Mouse (Mus musculus) lung, postnatal 0 days (tissue): ENCODE data around the gene Adam19. TPM values are rescaled to one million over a fixed set of nuclear protein-coding genes. Genes with fewer than 3 reads are reported as not detected.
A peak's percentile ranks its signal among the peaks of the same experiment; 100 is the strongest.

Source experiments
- ATAC-seq: fragments of 200-750 bp; cut with Nextera tagmentation; 2 replicates; pipeline ENCODE4 v1.8.0; 2017; ENCODE audit warnings: moderate library complexity
- DNase-seq: peaks from one replicate; pipeline ENCODE4 v3.0.0-alpha.2; 2016; ENCODE audit warnings: low spot score
- H3K27ac ChIP-seq: fragments of 300-500 bp; sonication (generic); 2 replicates; pipeline ENCODE4 v1.5.1; 2014; ENCODE audit warnings: antibody characterized with exemption, mild to moderate bottlenecking, low read length, mixed read lengths
- H3K27me3 ChIP-seq: fragments of 300-500 bp; sonication (generic); replicated peaks from 2 replicates; pipeline ENCODE4 v1.6.1; 2014; ENCODE audit warnings: low read length, mixed read lengths; ENCODE audit not compliant: insufficient read depth
- H3K36me3 ChIP-seq: fragments of 300-500 bp; sonication (generic); 2 replicates; pipeline ENCODE4 v1.6.1; 2014; ENCODE audit warnings: low read length, mixed read lengths; ENCODE audit not compliant: insufficient read depth
- H3K4me1 ChIP-seq: fragments of 300-500 bp; sonication (generic); 2 replicates; pipeline ENCODE4 v1.6.1; 2014; ENCODE audit warnings: antibody characterized with exemption, low read depth, low read length, mixed read lengths; ENCODE audit not compliant: insufficient read depth
- H3K4me2 ChIP-seq: fragments of 300-500 bp; sonication (generic); replicated peaks from 2 replicates; pipeline ENCODE4 v1.6.1; 2014; ENCODE audit warnings: low read depth, mild to moderate bottlenecking, low read length, moderate library complexity, mixed read lengths
- H3K4me3 ChIP-seq: fragments of 300-500 bp; sonication (generic); 2 replicates; pipeline ENCODE4 v1.5.1; 2014; ENCODE audit warnings: low read depth, low read length
- H3K9ac ChIP-seq: fragments of 300-500 bp; sonication (generic); replicated peaks from 2 replicates; pipeline ENCODE4 v1.6.1; 2014; ENCODE audit warnings: low read depth, mild to moderate bottlenecking
- H3K9me3 ChIP-seq: fragments of 300-500 bp; sonication (generic); 2 replicates; pipeline ENCODE4 v1.6.1; 2016; ENCODE audit warnings: low read length, mixed read lengths
- CTCF ChIP-seq: IDR thresholded peaks from 2 replicates; pipeline ENCODE4 v1.5.1; 2016; ENCODE audit warnings: antibody characterized with exemption, mild to moderate bottlenecking
- EP300 ChIP-seq: IDR thresholded peaks from 2 replicates; pipeline ENCODE4 v1.6.1; 2016; ENCODE audit warnings: antibody characterized with exemption, mild to moderate bottlenecking, control low read depth
- WGBS: fragments of 180-500 bp; shearing (Covaris S2); extraction: QIAGEN DNeasy Blood & Tissue Kit; methylation state at CpG from one replicate; pipeline ENCODE4 v1.1.7; 2014; 5-methylcytosine and 5-hydroxymethylcytosine counted together
- polyA plus RNA-seq: library from polyadenylated mRNA; unstranded; fragments of >200 nt; fragmentation: Nextera tagmentation; extraction: Ambion mirVana; gene quantifications from 2 replicates; pipeline ENCODE4 v1.2.1, GENCODE M21; 2015

The Adam19 gene
- polyA plus RNA-seq, 1 experiment from 2014 or later: 11.4 TPM

GRCm38 (mm10) chr11:46127621-46128547 lies 72.1 kb downstream of the Adam19 start:
- no peak for TF ChIP-seq CTCF
- TF ChIP-seq EP300: no peak
- no peaks in the 10 kb centered on the region; the same call in 1 of the 2 replicates for H3K36me3 ChIP-seq
- DNase-seq: peak; percentile 56
- 0 out of 2 replicates have a peak overlapping the region, but pooled peaks have one; percentile 43 for H3K27ac ChIP-seq
- H3K4me2 ChIP-seq: no peak overlapping the region
- WGBS: 63% methylated on average over 15 of the region's 15 CpGs
- H3K4me3 ChIP-seq: no peak overlapping the region
- ATAC-seq: peak; percentile 65
- no peaks in the 10 kb centered on the region; the same call in none of the 2 replicates for H3K4me1 ChIP-seq
- H3K9me3 ChIP-seq: no peaks in the 10 kb centered on the region
- H3K9ac ChIP-seq: no peak overlapping the region
- H3K27me3 ChIP-seq: no peaks in the 10 kb centered on the region

DNA sequence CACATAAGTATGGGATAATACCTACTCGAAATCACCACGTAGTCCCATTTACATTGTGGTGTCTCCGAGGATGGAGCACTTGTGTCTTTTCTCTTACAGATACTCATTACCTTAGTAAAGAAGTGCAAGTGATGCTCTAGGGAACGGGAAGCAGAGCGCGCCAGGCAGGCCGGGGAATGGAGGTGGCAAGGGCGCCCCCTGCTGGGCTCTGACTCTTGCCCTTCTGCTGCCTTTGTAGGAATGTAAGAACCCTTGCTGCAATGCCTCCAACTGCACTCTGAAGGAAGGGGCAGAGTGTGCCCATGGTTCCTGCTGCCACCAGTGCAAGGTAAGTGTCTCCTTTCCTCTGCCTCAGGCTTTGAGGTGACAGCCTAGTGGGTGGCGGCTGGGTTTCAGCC lies 72.8 kb downstream of the Adam19 start:
- Histone ChIP-seq H3K27me3 (no peaks in the 10 kb centered on the region), H3K4me3 (no peak overlapping the region), H3K36me3 (no peaks in the 10 kb centered on the region; the same call in 1 of the 2 replicates), H3K4me2 (no peak overlapping the region), H3K27ac (no peak overlapping the region), H3K9me3 (no peaks in the 10 kb centered on the region), H3K4me1 (no peaks in the 10 kb centered on the region; the same call in 1 of the 2 replicates), H3K9ac (no peak overlapping the region)
- TF ChIP-seq EP300: no peak; the same call in 1 of the 2 replicates
- peak; percentile 86 for TF ChIP-seq CTCF
- peak; percentile 65 for DNase-seq
- peak; percentile 32 for ATAC-seq
- 70% methylated on average over 9 of the region's 9 CpGs for WGBS

DNA sequence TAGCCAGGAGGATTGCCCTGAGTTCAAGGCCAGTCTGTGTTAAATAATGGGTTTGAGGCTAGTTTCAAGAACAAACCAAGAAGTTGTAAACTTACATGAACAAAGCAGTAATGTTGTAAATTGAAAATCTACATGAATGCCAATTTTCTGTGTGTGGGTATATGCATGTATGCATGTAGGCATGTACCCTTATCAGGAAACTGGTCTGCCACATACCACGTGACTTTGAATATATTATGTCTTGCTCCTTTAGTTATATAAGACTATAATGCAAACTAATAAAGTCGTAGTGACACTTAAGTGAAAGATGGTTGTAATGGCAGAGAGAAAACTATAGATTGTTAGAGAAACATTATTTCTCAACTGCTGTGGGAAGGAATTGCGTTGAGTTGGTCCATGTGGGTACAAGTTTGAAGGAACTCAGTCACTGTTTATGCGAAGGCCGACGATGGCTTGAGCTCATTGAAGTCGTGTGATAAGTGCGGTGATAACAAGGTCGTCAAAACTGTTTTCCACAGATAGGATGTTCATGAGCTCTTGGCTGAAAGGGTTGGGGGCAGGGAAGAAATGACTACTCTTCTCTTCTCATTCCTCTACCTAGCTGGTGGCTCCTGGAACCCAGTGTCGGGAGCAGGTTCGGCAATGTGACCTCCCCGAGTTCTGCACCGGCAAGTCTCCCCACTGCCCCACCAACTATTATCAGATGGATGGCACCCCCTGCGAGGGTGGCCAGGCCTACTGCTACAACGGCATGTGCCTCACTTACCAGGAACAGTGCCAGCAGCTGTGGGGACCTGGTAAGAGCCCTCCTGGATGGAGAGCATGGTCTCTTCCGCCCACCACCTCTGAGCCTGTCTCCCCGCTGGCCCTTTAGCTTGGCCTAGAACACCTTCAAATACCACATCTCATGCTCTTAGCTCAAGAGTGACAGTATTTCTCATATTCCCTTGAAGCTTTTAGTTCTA lies 75.5 kb downstream of the Adam19 start:
- DNase-seq: no peak
- no peak for TF ChIP-seq EP300
- no peak for TF ChIP-seq CTCF
- H3K4me2 ChIP-seq: no peak overlapping the region
- 84% methylated on average over 17 of the region's 17 CpGs for WGBS
- no peaks in the 10 kb centered on the region for H3K9me3 ChIP-seq
- H3K4me3 ChIP-seq: no peak overlapping the region
- no peaks in the 10 kb centered on the region; the same call in 1 of the 2 replicates for H3K4me1 ChIP-seq
- no peak for ATAC-seq
- H3K27ac ChIP-seq: no peak overlapping the region
- no peaks in the 10 kb centered on the region for H3K27me3 ChIP-seq
- no peak overlapping the region for H3K9ac ChIP-seq
- peaks cover 9% of the 10 kb centered on the region; the same call in 1 of the 2 replicates for H3K36me3 ChIP-seq

GRCm38 (mm10) chr11:46134899-46135298 lies 79.1 kb downstream of the Adam19 start:
- 86% methylated on average over 2 of the region's 2 CpGs for whole genome bisulfite sequencing
- Histone ChIP-seq H3K4me2 (no peak overlapping the region), H3K4me3 (no peak overlapping the region), H3K27me3 (no peaks in the 10 kb centered on the region), H3K9me3 (no peaks in the 10 kb centered on the region), H3K27ac (no peak overlapping the region), H3K36me3 (peaks cover 20% of the 10 kb centered on the region; the same call in 1 of the 2 replicates), H3K9ac (no peak overlapping the region), H3K4me1 (no peaks in the 10 kb centered on the region)
- ATAC-seq (no peak), DNase-seq (no peak)
- TF ChIP-seq CTCF (no peak), EP300 (no peak)

GRCm38 (mm10) chr11:46143342-46143741 lies 87.5 kb downstream of the Adam19 start:
- no peak for TF ChIP-seq EP300
- no peak for TF ChIP-seq CTCF
- ATAC-seq (no peak), DNase-seq (no peak)
- Histone ChIP-seq H3K36me3 (peaks cover 30% of the 10 kb centered on the region; the same call in 1 of the 2 replicates), H3K27ac (no peak overlapping the region), H3K4me3 (no peak overlapping the region), H3K4me2 (no peak overlapping the region), H3K9me3 (no peaks in the 10 kb centered on the region), H3K9ac (no peak overlapping the region), H3K4me1 (no peaks in the 10 kb centered on the region), H3K27me3 (no peaks in the 10 kb centered on the region)
- 60% methylated on average over 6 of the region's 6 CpGs for WGBS
